Mouse (Mus musculus): ENCODE measurements around the gene L3mbtl1.
"Not testable (repeated sequence)": the region's sequence is repeated elsewhere in the genome, so short reads cannot be mapped to it uniquely, and the experiment has no call there.

L3mbtl1 gene

GRCm38 (mm10) chr2:162943148-162943846, at the start of gene L3mbtl1:
Gene L3mbtl1, plus strand, starts transcription at chr2:162943472.
- peak; percentile 15 to 46 for DNase-seq

- DNase-seq = not testable (repeated sequence)
Measured at GRCm38 (mm10) chr2:162899256-162899655, 44.0 kb upstream of the L3mbtl1 start.

GRCm38 (mm10) chr2:162899880-162900589, 43.2 kb upstream of the L3mbtl1 start:
- no peak for DNase-seq

GRCm38 (mm10) chr2:162900590-162900916, 42.7 kb upstream of the L3mbtl1 start:
- no peak for DNase-seq

GRCm38 (mm10) chr2:162905902-162906301, 37.4 kb upstream of the L3mbtl1 start:
- peak; percentile 81 to 94 for DNase-seq

- DNase-seq = peak; percentile 65 to 88
Measured at GRCm38 (mm10) chr2:162908052-162908491, 35.2 kb upstream of the L3mbtl1 start.

- no peak for DNase-seq
Measured at GRCm38 (mm10) chr2:162914040-162914439, 29.2 kb upstream of the L3mbtl1 start.

GRCm38 (mm10) chr2:162914519-162914918, 28.8 kb upstream of the L3mbtl1 start:
- peak; percentile 37 to 44 for DNase-seq

GRCm38 (mm10) chr2:162919926-162920325, 23.3 kb upstream of the L3mbtl1 start:
- peak in 1 of 2 experiments; percentile 2 for DNase-seq

- DNase-seq = peak; percentile 54 to 71
Measured at GRCm38 (mm10) chr2:162922183-162922582, 21.1 kb upstream of the L3mbtl1 start.

GRCm38 (mm10) chr2:162922834-162923233, 20.4 kb upstream of the L3mbtl1 start:
- DNase-seq = peak in 1 of 2 experiments; percentile 20

GRCm38 (mm10) chr2:162924126-162924525, 19.1 kb upstream of the L3mbtl1 start:
- peak in 1 of 2 experiments; percentile 2 for DNase-seq

- no peak for DNase-seq
Measured at GRCm38 (mm10) chr2:162927918-162928585, 15.2 kb upstream of the L3mbtl1 start.

- no peak for DNase-seq
Measured at GRCm38 (mm10) chr2:162929704-162930103, 13.6 kb upstream of the L3mbtl1 start.

GRCm38 (mm10) chr2:162930516-162931122, 12.7 kb upstream of the L3mbtl1 start:
- DNase-seq = no peak

- peak; percentile 91 to 95 for DNase-seq
Measured at GRCm38 (mm10) chr2:162931123-162931673, 12.1 kb upstream of the L3mbtl1 start, which contains the start of gene Srsf6. Gene Srsf6, plus strand, starts transcription at chr2:162931528.

GRCm38 (mm10) chr2:162931674-162932650, 11.3 kb upstream of the L3mbtl1 start:
- DNase-seq = peak; percentile 62 to 85

- peak in 1 of 2 experiments; percentile 26 for DNase-seq
Measured at GRCm38 (mm10) chr2:162932706-162933105, 10.6 kb upstream of the L3mbtl1 start.

GRCm38 (mm10) chr2:162934421-162934820, 8.9 kb upstream of the L3mbtl1 start:
- peak; percentile 12 to 52 for DNase-seq

GRCm38 (mm10) chr2:162935700-162936099, 7.6 kb upstream of the L3mbtl1 start:
- DNase-seq = no peak

- DNase-seq = no peak
Measured at GRCm38 (mm10) chr2:162939562-162939961, 3.7 kb upstream of the L3mbtl1 start.

All from kidney, postnatal 25 days (tissue).